Mouse (Mus musculus): ENCODE results near the gene Nuak2. TPM values are rescaled to one million over a fixed set of nuclear protein-coding genes. Genes with fewer than 3 reads are reported as not detected.

Nuak2 gene
- polyA plus RNA-seq, 2 experiments: 1.2 to 2.0 TPM

GRCm38 (mm10) chr1:132289965-132290364, 26.0 kb upstream of the Nuak2 start:
- Histone ChIP-seq H3K4me1 (replicated peaks; ENCODE audit: control insufficient read depth in 2 of 2, insufficient read depth in 2 of 2, low read length in 1 of 2) (no peaks in the 10 kb centered on the region), H3K9me3 (ENCODE audit: control insufficient read depth, low read length) (no peaks in the 10 kb centered on the region), H3K4me3 (ENCODE audit: insufficient read depth in 1 of 2, low read depth in 2 of 2, low read length in 2 of 2) (no peak overlapping the region), H3K27ac (no peak overlapping the region), H3K4me2 (ENCODE audit: low read depth) (no peak overlapping the region), H3K27me3 (ENCODE audit: control insufficient read depth, insufficient read depth, low read length) (no peaks in the 10 kb centered on the region), H3K36me3 (replicated peaks; ENCODE audit: control insufficient read depth, insufficient read depth, low read depth) (no peaks in the 10 kb centered on the region), H3K9ac (replicated peaks) (no peak overlapping the region)
- TF ChIP-seq EP300 (IDR thresholded peaks at IDR 0.05; ENCODE audit: low read depth): no peak
- no peak for TF ChIP-seq CTCF (IDR thresholded peaks at IDR 0.05; ENCODE audit: low read depth)
- DNase-seq (ENCODE audit: low read depth in 3 of 3, low spot score in 3 of 3) (no peak), ATAC-seq (ENCODE audit: insufficient read depth) (no peak)
- 72% methylated on average over 6 of the region's 6 CpGs for WGBS (ENCODE audit: insufficient replicate concordance)

- no peak overlapping the region for H3K4me3 ChIP-seq (ENCODE audit: insufficient read depth in 1 of 2, low read depth in 2 of 2, low read length in 2 of 2)
- TF ChIP-seq CTCF (IDR thresholded peaks at IDR 0.05; ENCODE audit: low read depth) (no peak), EP300 (IDR thresholded peaks at IDR 0.05; ENCODE audit: low read depth) (no peak)
- H3K27me3 ChIP-seq (ENCODE audit: control insufficient read depth, insufficient read depth, low read length): no peaks in the 10 kb centered on the region
- ATAC-seq (ENCODE audit: insufficient read depth) (no peak), DNase-seq (ENCODE audit: low read depth in 3 of 3, low spot score in 3 of 3) (no peak)
- H3K36me3 ChIP-seq (replicated peaks; ENCODE audit: control insufficient read depth, insufficient read depth, low read depth): no peaks in the 10 kb centered on the region
- no peak overlapping the region for H3K9ac ChIP-seq (replicated peaks)
- 49% methylated on average over 11 of the region's 11 CpGs for WGBS (ENCODE audit: insufficient replicate concordance)
- H3K4me1 ChIP-seq (replicated peaks; ENCODE audit: control insufficient read depth in 2 of 2, insufficient read depth in 2 of 2, low read length in 1 of 2): no peaks in the 10 kb centered on the region
- H3K9me3 ChIP-seq (ENCODE audit: control insufficient read depth, low read length): no peaks in the 10 kb centered on the region
- no peak overlapping the region for H3K4me2 ChIP-seq (ENCODE audit: low read depth)
- H3K27ac ChIP-seq: no peak overlapping the region
These were observed 24.8 kb upstream of the Nuak2 start for GRCm38 (mm10) chr1:132290921-132291675.

- WGBS (ENCODE audit: insufficient replicate concordance): 59% methylated on average over 4 of the region's 4 CpGs
These were observed 24.2 kb upstream of the Nuak2 start for GRCm38 (mm10) chr1:132291706-132292105.

GRCm38 (mm10) chr1:132292318-132293129, 23.4 kb upstream of the Nuak2 start:
- WGBS (ENCODE audit: insufficient replicate concordance): 39% methylated on average over 21 of the region's 21 CpGs
- Histone ChIP-seq H3K4me3 (ENCODE audit: insufficient read depth in 1 of 2, low read depth in 2 of 2, low read length in 2 of 2) (no peak overlapping the region), H3K9ac (replicated peaks) (no peak overlapping the region), H3K4me2 (ENCODE audit: low read depth) (no peak overlapping the region), H3K27me3 (ENCODE audit: control insufficient read depth, insufficient read depth, low read length) (peaks cover 9% of the 10 kb centered on the region), H3K27ac (no peak overlapping the region), H3K36me3 (replicated peaks; ENCODE audit: control insufficient read depth, insufficient read depth, low read depth) (no peaks in the 10 kb centered on the region), H3K9me3 (ENCODE audit: control insufficient read depth, low read length) (no peaks in the 10 kb centered on the region), H3K4me1 (replicated peaks; ENCODE audit: control insufficient read depth in 2 of 2, insufficient read depth in 2 of 2, low read length in 1 of 2) (no peaks in the 10 kb centered on the region)
- ATAC-seq (ENCODE audit: insufficient read depth) (no peak), DNase-seq (ENCODE audit: low read depth in 3 of 3, low spot score in 3 of 3) (no peak)
- peak; percentile 54 for TF ChIP-seq CTCF (IDR thresholded peaks at IDR 0.05; ENCODE audit: low read depth)
- TF ChIP-seq EP300 (IDR thresholded peaks at IDR 0.05; ENCODE audit: low read depth): no peak

More at GRCm38 (mm10) chr1:132291706-132292105, 24.2 kb upstream of the Nuak2 start:
- no peak overlapping the region for H3K4me3 ChIP-seq (ENCODE audit: insufficient read depth in 1 of 2, low read depth in 2 of 2, low read length in 2 of 2)
- H3K4me1 ChIP-seq (replicated peaks; ENCODE audit: control insufficient read depth in 2 of 2, insufficient read depth in 2 of 2, low read length in 1 of 2): no peaks in the 10 kb centered on the region
- H3K9me3 ChIP-seq (ENCODE audit: control insufficient read depth, low read length): no peaks in the 10 kb centered on the region
- TF ChIP-seq EP300 (IDR thresholded peaks at IDR 0.05; ENCODE audit: low read depth) (no peak), CTCF (IDR thresholded peaks at IDR 0.05; ENCODE audit: low read depth) (no peak)
- no peak overlapping the region for H3K27ac ChIP-seq
- DNase-seq (ENCODE audit: low read depth in 3 of 3, low spot score in 3 of 3): no peak
- no peaks in the 10 kb centered on the region for H3K36me3 ChIP-seq (replicated peaks; ENCODE audit: control insufficient read depth, insufficient read depth, low read depth)
- no peak for ATAC-seq (ENCODE audit: insufficient read depth)
- H3K27me3 ChIP-seq (ENCODE audit: control insufficient read depth, insufficient read depth, low read length): peaks cover 2% of the 10 kb centered on the region; the same call in 1 of the 2 replicates
- H3K4me2 ChIP-seq (ENCODE audit: low read depth): no peak overlapping the region
- no peak overlapping the region for H3K9ac ChIP-seq (replicated peaks)

GRCm38 (mm10) chr1:132295506-132295905, 20.4 kb upstream of the Nuak2 start:
- Histone ChIP-seq H3K27me3 (ENCODE audit: control insufficient read depth, insufficient read depth, low read length) (peaks cover 39% of the 10 kb centered on the region), H3K4me2 (ENCODE audit: low read depth) (no peak overlapping the region), H3K36me3 (replicated peaks; ENCODE audit: control insufficient read depth, insufficient read depth, low read depth) (no peaks in the 10 kb centered on the region), H3K9ac (replicated peaks) (no peak overlapping the region), H3K9me3 (ENCODE audit: control insufficient read depth, low read length) (no peaks in the 10 kb centered on the region), H3K27ac (no peak overlapping the region), H3K4me1 (replicated peaks; ENCODE audit: control insufficient read depth in 2 of 2, insufficient read depth in 2 of 2, low read length in 1 of 2) (no peaks in the 10 kb centered on the region), H3K4me3 (ENCODE audit: insufficient read depth in 1 of 2, low read depth in 2 of 2, low read length in 2 of 2) (no peak overlapping the region)
- no peak for DNase-seq (ENCODE audit: low read depth in 3 of 3, low spot score in 3 of 3)
- whole genome bisulfite sequencing (ENCODE audit: insufficient replicate concordance): 63% methylated on average over 7 of the region's 7 CpGs
- TF ChIP-seq EP300 (IDR thresholded peaks at IDR 0.05; ENCODE audit: low read depth) (no peak), CTCF (IDR thresholded peaks at IDR 0.05; ENCODE audit: low read depth) (no peak)
- no peak for ATAC-seq (ENCODE audit: insufficient read depth)
